Mouse (Mus musculus) testis, adult 2 months (tissue): ENCODE data around the gene Btn1a1. TPM values are rescaled to one million over a fixed set of nuclear protein-coding genes. Genes with fewer than 3 reads are reported as not detected.
A peak's percentile ranks its signal among the peaks of the same experiment; 100 is the strongest.

Source experiments
- H3K27ac ChIP-seq: fragments of 200-500 bp; 2 replicates; pipeline ENCODE4 v1.5.1; 2012; ENCODE audit warnings: low read depth, low read length; ENCODE audit not compliant: control insufficient read depth, insufficient read depth
- H3K27me3 ChIP-seq: fragments of 200-500 bp; 2 replicates; pipeline ENCODE4 v1.6.1; 2012; ENCODE audit warnings: mild to moderate bottlenecking, low read length, moderate library complexity; ENCODE audit not compliant: control insufficient read depth, insufficient read depth
- H3K36me3 ChIP-seq: fragments of 200-500 bp; 2 replicates; pipeline ENCODE4 v1.6.1; 2012; ENCODE audit warnings: mild to moderate bottlenecking, low read length; ENCODE audit not compliant: control insufficient read depth, insufficient read depth
- H3K4me1 ChIP-seq: fragments of 200-500 bp; 2 replicates; pipeline ENCODE4 v1.6.1; 2012; ENCODE audit warnings: low read length; ENCODE audit not compliant: control insufficient read depth, insufficient read depth
- H3K4me3 ChIP-seq: fragments of 200-500 bp; 2 replicates; pipeline ENCODE4 v1.5.1; 2012; ENCODE audit warnings: low read depth, mild to moderate bottlenecking, low read length, moderate library complexity, mixed read lengths; ENCODE audit not compliant: control insufficient read depth
- CTCF ChIP-seq: fragments of 200-500 bp; IDR thresholded peaks from 2 replicates; pipeline ENCODE4 v1.5.1; 2012; ENCODE audit warnings: low read depth, mild to moderate bottlenecking, inconsistent platforms, low read length, moderate library complexity; ENCODE audit not compliant: control insufficient read depth, insufficient read depth, insufficient replicate concordance
- POLR2A ChIP-seq: fragments of 200-500 bp; IDR thresholded peaks from 2 replicates; pipeline ENCODE4 v1.6.1; 2012; ENCODE audit warnings: low read depth, mild to moderate bottlenecking, inconsistent platforms, low read length, moderate library complexity; ENCODE audit not compliant: control insufficient read depth
- polyA plus RNA-seq: library from polyadenylated mRNA; depleted of rRNA; stranded (reverse); fragments of >200 nt; gene quantifications from 2 replicates; pipeline ENCODE4 v1.2.3, GENCODE M21; 2012

The Btn1a1 gene
- polyA plus RNA-seq, 1 experiment = 0.26 TPM

DNA sequence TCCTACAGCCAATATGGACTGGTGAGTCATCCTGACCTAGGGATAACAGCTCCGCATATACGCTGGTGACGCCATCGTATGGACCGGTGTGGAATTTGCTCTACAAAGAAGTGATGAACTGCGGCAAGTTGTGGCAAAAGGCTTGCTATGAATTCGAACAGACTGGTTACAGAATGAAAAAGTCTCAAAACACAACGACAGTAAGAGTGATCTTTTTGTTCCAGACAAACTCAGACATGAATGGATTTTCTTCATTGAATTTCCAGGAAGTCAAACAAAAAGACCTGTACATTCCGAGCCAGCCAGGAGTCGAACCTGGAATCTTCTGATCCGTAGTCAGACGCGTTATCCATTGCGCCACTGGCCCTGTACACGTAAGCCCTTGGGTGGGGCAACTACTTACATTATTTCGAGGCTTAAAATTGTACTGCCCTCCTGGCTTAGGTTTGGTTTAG is 19.2 kb downstream of the Btn1a1 start:
- H3K27me3 ChIP-seq = no peaks in the 10 kb centered on the region
- H3K4me1 ChIP-seq = peaks cover 11% of the 10 kb centered on the region
- no peaks in the 10 kb centered on the region for H3K36me3 ChIP-seq
- H3K4me3 ChIP-seq = peak overlapping the region; percentile 78
- TF ChIP-seq CTCF (no peak), POLR2A (no peak)
- peak overlapping the region; percentile 69 for H3K27ac ChIP-seq

DNA sequence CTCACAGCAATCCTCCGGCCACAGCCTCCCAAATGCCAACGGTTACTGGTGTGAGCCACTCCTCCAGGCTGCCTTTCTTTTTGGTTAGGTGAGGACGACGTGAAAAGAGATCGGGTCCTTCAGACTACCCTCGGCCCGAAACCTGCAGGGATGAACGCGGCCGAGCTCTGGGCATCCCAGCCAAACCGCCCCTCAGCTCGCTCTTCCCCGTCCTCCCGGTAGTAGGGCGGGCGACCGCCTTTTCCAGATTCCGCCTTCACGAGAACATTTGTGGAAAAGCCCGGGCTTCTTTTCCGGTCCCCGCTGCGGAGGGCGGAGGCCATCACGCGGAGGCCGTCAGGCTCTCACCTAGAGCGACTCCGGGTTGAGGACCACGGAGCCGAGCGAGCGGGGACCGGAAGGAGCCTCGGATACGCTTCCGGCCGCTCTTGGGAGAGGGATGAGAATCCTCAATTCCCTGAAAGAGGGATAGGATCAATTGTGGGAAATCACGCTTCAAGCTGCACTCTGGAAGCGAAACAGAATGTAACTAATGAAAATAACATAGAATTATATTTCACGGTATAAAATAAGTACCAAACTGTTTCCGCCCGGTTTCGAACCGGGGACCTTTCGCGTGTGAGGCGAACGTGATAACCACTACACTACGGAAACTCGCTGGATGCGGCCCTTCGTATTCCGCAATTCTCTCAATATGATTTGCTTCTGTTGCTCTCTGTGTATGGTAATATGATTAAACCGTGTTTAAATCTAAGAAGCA is 20.0 kb downstream of the Btn1a1 start:
- H3K4me3 ChIP-seq = peak overlapping the region; percentile 86
- H3K27me3 ChIP-seq = no peaks in the 10 kb centered on the region
- peak; percentile 71 for TF ChIP-seq POLR2A
- no peak for TF ChIP-seq CTCF
- no peaks in the 10 kb centered on the region for H3K36me3 ChIP-seq
- H3K4me1 ChIP-seq = peaks cover 11% of the 10 kb centered on the region
- H3K27ac ChIP-seq = peak overlapping the region; percentile 98

DNA sequence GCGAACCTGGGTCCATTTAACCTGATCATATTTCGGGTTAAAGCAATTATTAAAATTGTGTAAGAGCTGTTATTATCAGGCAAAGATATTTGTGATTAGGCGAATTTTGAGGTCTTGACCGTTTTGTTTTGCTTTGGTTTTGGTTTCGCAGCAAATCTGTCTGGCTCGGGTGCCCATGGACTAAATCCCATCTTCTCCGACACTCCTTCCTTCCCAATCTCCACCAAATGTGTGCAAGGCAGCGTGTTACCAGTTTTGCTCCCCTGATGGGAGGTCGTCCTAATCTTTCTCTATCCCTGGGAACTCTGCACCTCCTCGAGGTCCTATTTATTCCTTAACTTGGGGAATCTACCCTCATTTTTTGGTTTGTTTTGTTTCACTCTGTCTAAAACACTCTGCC is 20.5 kb downstream of the Btn1a1 start:
- TF ChIP-seq POLR2A = no peak
- no peak for TF ChIP-seq CTCF
- Histone ChIP-seq H3K27me3 (no peaks in the 10 kb centered on the region), H3K4me3 (peak overlapping the region; percentile 86), H3K36me3 (no peaks in the 10 kb centered on the region), H3K27ac (peak overlapping the region; percentile 98), H3K4me1 (peaks cover 11% of the 10 kb centered on the region)

DNA sequence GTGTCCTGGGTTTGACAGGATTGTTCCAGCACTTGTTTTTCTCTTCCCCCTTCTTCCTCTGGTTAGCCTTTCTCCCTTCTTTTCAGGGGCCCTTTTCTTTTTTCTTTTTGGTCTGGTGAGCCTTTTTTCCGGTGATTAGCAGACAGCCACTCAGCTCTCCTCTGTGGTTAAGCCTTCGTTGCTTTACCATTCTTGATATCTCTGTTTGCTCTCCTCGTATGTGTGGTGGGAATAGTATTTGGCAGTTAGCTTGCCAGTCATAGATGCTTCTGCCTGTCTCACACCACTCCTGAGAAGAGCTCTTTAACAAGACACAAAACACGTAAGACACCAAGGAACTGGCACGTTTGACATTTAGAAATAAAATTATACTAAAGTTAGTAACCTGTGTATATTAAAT is 21.2 kb downstream of the Btn1a1 start:
- no peaks in the 10 kb centered on the region for H3K27me3 ChIP-seq
- H3K36me3 ChIP-seq = no peaks in the 10 kb centered on the region
- peak overlapping the region; percentile 58; the same call in 1 of the 2 replicates for H3K27ac ChIP-seq
- H3K4me3 ChIP-seq = no peak overlapping the region
- TF ChIP-seq CTCF = no peak
- no peak for TF ChIP-seq POLR2A
- peaks cover 11% of the 10 kb centered on the region for H3K4me1 ChIP-seq

DNA sequence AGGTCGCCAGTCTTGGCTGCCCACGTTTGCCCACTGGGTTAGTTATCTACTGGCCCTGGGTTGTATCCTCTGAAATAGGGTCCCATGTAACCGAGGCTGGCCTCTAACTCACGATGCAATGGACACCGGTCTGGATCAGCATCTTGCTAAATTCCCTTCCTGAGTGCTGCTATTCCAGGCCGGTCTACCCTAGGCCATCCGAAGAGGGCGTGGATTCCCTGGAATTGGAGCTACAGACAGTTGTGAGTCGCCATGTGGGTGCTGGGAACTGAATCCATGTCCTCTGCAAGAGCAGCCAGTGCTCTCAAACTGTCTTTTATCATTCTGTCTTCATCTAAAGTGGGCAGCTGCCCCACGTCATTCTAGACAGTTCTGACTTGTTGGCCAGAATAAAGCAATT is 25.8 kb downstream of the Btn1a1 start:
- H3K4me3 ChIP-seq = no peak overlapping the region
- TF ChIP-seq CTCF (no peak), POLR2A (no peak)
- peaks cover 3% of the 10 kb centered on the region for H3K4me1 ChIP-seq
- H3K36me3 ChIP-seq = no peaks in the 10 kb centered on the region
- no peaks in the 10 kb centered on the region for H3K27me3 ChIP-seq
- no peak overlapping the region for H3K27ac ChIP-seq

DNA sequence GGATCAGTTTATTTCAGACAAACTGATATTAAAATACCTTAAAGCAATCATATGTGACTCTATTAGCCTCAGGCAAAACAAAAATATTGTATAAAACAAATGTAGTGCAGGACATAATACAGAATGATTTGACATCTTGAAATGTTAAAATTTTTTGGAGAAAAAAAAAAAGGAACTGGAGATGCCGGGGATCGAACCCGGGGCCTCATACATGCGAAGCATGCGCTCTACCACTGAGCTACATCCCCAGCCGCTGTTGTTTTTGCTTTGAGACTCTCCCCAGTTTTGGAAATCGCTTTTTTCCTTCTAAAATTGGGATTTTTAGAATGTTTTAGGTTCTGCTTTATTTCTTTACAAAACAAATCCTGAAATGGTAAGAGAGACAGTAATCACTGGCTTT is 27.2 kb downstream of the Btn1a1 start:
- no peaks in the 10 kb centered on the region; the same call in 1 of the 2 replicates for H3K4me1 ChIP-seq
- H3K27me3 ChIP-seq = no peaks in the 10 kb centered on the region
- TF ChIP-seq POLR2A (no peak), CTCF (no peak)
- H3K27ac ChIP-seq = no peak overlapping the region
- H3K36me3 ChIP-seq = no peaks in the 10 kb centered on the region
- no peak overlapping the region for H3K4me3 ChIP-seq

DNA sequence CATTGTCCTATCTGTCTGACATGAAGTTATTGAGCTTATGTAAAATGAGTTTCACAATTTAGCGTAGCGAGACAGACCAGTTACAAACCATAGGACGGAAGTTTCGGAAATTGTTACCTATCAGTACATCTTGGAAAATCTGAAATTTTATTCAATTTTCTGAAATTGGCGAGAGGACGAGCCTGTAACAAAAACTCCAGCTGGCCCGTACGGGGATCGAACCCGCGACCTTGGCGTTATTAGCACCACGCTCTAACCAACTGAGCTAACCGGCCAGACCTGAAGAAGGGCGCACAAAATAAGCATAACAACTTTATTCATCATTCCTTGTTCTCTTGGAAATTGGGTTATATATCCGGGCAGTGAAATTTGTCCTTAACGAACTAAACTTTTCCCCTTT is 27.8 kb downstream of the Btn1a1 start:
- no peaks in the 10 kb centered on the region; the same call in 1 of the 2 replicates for H3K4me1 ChIP-seq
- H3K27me3 ChIP-seq = no peaks in the 10 kb centered on the region
- H3K36me3 ChIP-seq = no peaks in the 10 kb centered on the region
- no peak overlapping the region for H3K4me3 ChIP-seq
- TF ChIP-seq POLR2A (no peak), CTCF (no peak)
- H3K27ac ChIP-seq = no peak overlapping the region
